Mouse (Mus musculus) C2C12 (cell line): ENCODE data around the gene Tlr5. TPM values are rescaled to one million over a fixed set of nuclear protein-coding genes. Genes with fewer than 3 reads are reported as not detected.
A peak's percentile ranks its signal among the peaks of the same experiment; 100 is the strongest.

Source experiments
- H3K27me3 ChIP-seq: one replicate; pipeline ENCODE4 v1.6.1; 2011; ENCODE audit not compliant: control insufficient read depth, insufficient read depth, insufficient read length
- H3K36me3 ChIP-seq: one replicate; pipeline ENCODE4 v1.6.1; 2011; ENCODE audit not compliant: control insufficient read depth, insufficient read depth
- H3K4me3 ChIP-seq: one replicate; pipeline ENCODE4 v1.5.1; 2011; ENCODE audit warnings: mild to moderate bottlenecking, control low read depth; ENCODE audit not compliant: poor library complexity, insufficient read depth, severe bottlenecking
- H3K79me2 ChIP-seq: one replicate; pipeline ENCODE4 v1.6.1; 2011; ENCODE audit not compliant: control insufficient read depth, insufficient read depth
- H3K79me3 ChIP-seq: one replicate; pipeline ENCODE4 v1.6.1; 2011; ENCODE audit warnings: low read depth, control low read depth
- H3ac ChIP-seq: one replicate; pipeline ENCODE3; 2011; ENCODE audit warnings: low read depth; ENCODE audit not compliant: control insufficient read depth, insufficient read length
- CEBPB ChIP-seq: IDR thresholded peaks from one replicate; pipeline ENCODE4 v1.6.1; 2011; ENCODE audit warnings: low read depth, mild to moderate bottlenecking, control low read depth, moderate library complexity
- CTCF ChIP-seq: IDR thresholded peaks from one replicate; pipeline ENCODE4 v1.5.1; 2011; ENCODE audit not compliant: control insufficient read depth, insufficient read depth, insufficient read length
- FOSL1 ChIP-seq: IDR thresholded peaks from one replicate; pipeline ENCODE4 v1.8.0; 2011; ENCODE audit warnings: mild to moderate bottlenecking, low read length; ENCODE audit not compliant: poor library complexity, insufficient read depth, severe bottlenecking
- MAX ChIP-seq: IDR thresholded peaks from one replicate; pipeline ENCODE4 v1.6.1; 2011; ENCODE audit warnings: mild to moderate bottlenecking, control low read depth
- MYOD1 ChIP-seq: IDR thresholded peaks from one replicate; pipeline ENCODE4 v1.6.1; 2011; ENCODE audit warnings: low read depth; ENCODE audit not compliant: control insufficient read depth, insufficient read length
- MYOG ChIP-seq: IDR thresholded peaks from one replicate; pipeline ENCODE4 v1.6.1; 2011; ENCODE audit not compliant: control insufficient read depth, insufficient read length; ENCODE audit errors: extremely low read depth
- USF1 ChIP-seq: IDR thresholded peaks from one replicate; pipeline ENCODE4 v1.6.1; 2011; ENCODE audit warnings: low read depth, mild to moderate bottlenecking, control low read depth, moderate library complexity
- polyA plus RNA-seq: library from polyadenylated mRNA; unstranded; fragments of >200 nt; fragmentation: generic; extraction: Trizol; gene quantifications from one replicate; pipeline ENCODE4 v1.2.1, GENCODE M21; 2012; ENCODE audit warnings: missing spikeins

Gene Tlr5
- polyA plus RNA-seq, 1 experiment: not detected

- TF ChIP-seq USF1: no peak
- TF ChIP-seq MYOD1: no peak
- no peak for TF ChIP-seq FOSL1
- no peak for TF ChIP-seq MAX
- TF ChIP-seq CTCF: no peak
- no peak for TF ChIP-seq MYOG
- no peak for TF ChIP-seq CEBPB
These were observed 33.2 kb downstream of the Tlr5 start for GRCm38 (mm10) chr1:182987801-182988200.

GRCm38 (mm10) chr1:182988646-182989045 is 34.1 kb downstream of the Tlr5 start:
- Histone ChIP-seq H3K4me3 (no peak overlapping the region), H3K79me3 (no peaks in the 10 kb centered on the region), H3K27me3 (no peaks in the 10 kb centered on the region), H3K79me2 (no peaks in the 10 kb centered on the region), H3K36me3 (no peaks in the 10 kb centered on the region), H3ac (no peak overlapping the region)
- TF ChIP-seq CEBPB (no peak), MYOG (no peak), MYOD1 (no peak), MAX (no peak), FOSL1 (no peak), CTCF (no peak), USF1 (no peak)

More at GRCm38 (mm10) chr1:182987801-182988200, 33.2 kb downstream of the Tlr5 start:
- H3K4me3 ChIP-seq: no peak overlapping the region
- no peaks in the 10 kb centered on the region for H3K79me2 ChIP-seq
- no peaks in the 10 kb centered on the region for H3K79me3 ChIP-seq
- H3K36me3 ChIP-seq: no peaks in the 10 kb centered on the region
- H3K27me3 ChIP-seq: no peaks in the 10 kb centered on the region
- H3ac ChIP-seq: no peak overlapping the region

GRCm38 (mm10) chr1:182990092-182990762 is 35.6 kb downstream of the Tlr5 start:
- H3K4me3 ChIP-seq: no peak overlapping the region
- no peaks in the 10 kb centered on the region for H3K36me3 ChIP-seq
- H3K79me3 ChIP-seq: no peaks in the 10 kb centered on the region
- no peaks in the 10 kb centered on the region for H3K27me3 ChIP-seq
- no peak for TF ChIP-seq MAX
- TF ChIP-seq CEBPB: no peak
- TF ChIP-seq MYOG: no peak
- TF ChIP-seq FOSL1: no peak
- TF ChIP-seq CTCF: no peak
- no peak for TF ChIP-seq USF1
- TF ChIP-seq MYOD1: no peak
- no peaks in the 10 kb centered on the region for H3K79me2 ChIP-seq
- H3ac ChIP-seq: no peak overlapping the region

- no peaks in the 10 kb centered on the region for H3K36me3 ChIP-seq
- TF ChIP-seq MYOG: no peak
- TF ChIP-seq CTCF: peak; percentile 77
- H3K27me3 ChIP-seq: no peaks in the 10 kb centered on the region
- no peak overlapping the region for H3K4me3 ChIP-seq
- H3K79me3 ChIP-seq: no peaks in the 10 kb centered on the region
- no peaks in the 10 kb centered on the region for H3K79me2 ChIP-seq
- no peak overlapping the region for H3ac ChIP-seq
These were observed 36.6 kb downstream of the Tlr5 start for GRCm38 (mm10) chr1:182991002-182991778.

Other genes starting within 250 kb of the Tlr5 start
- not detected for gene Ccdc185, start 205.6 kb upstream of the Tlr5 start, polyA plus RNA-seq
- 0.07 TPM for gene Susd4, start 190.9 kb upstream of the Tlr5 start, polyA plus RNA-seq